Mouse (Mus musculus): ENCODE measurements around the gene Gm17359. TPM values are rescaled to one million over a fixed set of nuclear protein-coding genes. Genes with fewer than 3 reads are reported as not detected.

The Gm17359 gene
- total RNA-seq, 2 experiments from 2014 or later: not detected

Other genes with a start within 250 kb of the Gm17359 start
- gene Rapgef2, start 50.1 kb upstream of the Gm17359 start, total RNA-seq (2021): 10 to 100 TPM; 35.1 to 35.4 TPM
- gene Fnip2, start 231.1 kb downstream of the Gm17359 start, total RNA-seq (2021): 10 to 100 TPM; 13.8 to 20.3 TPM